Mouse (Mus musculus) 3T3-L1 (cell line): ENCODE data around the gene Chd9.
A peak's percentile ranks its signal among the peaks of the same experiment; 100 is the strongest.

Source experiments
- DNase-seq: peaks from one replicate; pipeline ENCODE4 v3.0.0-alpha.2; 2015; ENCODE audit warnings: low read depth, low spot score

Gene Chd9

GRCm38 (mm10) chr8:90828181-90828986 is at the start of gene Chd9:
TSS of gene Chd9 (plus strand) at chr8:90828352.
- DNase-seq = peak; percentile 96

DNA sequence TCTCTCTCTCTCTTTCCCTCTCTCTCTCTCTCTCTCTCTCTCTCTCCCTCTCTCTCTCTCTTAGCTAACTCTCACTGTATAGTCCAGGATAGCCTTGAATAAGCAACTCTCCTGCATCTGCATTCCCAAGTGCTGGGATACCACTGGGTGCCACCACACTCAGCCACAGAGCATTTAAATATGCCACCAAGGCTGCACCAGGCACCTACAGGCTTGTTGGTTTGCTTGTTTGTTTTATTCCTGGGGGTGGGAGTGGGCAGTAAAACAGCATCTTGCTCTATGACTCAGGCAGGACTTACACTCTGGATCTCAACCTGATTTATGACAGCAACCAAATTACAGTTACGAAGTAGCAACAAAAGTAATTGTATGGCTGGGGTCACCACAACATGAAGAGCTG is 36.5 kb upstream of the Chd9 start:
- DNase-seq = no peak

DNA sequence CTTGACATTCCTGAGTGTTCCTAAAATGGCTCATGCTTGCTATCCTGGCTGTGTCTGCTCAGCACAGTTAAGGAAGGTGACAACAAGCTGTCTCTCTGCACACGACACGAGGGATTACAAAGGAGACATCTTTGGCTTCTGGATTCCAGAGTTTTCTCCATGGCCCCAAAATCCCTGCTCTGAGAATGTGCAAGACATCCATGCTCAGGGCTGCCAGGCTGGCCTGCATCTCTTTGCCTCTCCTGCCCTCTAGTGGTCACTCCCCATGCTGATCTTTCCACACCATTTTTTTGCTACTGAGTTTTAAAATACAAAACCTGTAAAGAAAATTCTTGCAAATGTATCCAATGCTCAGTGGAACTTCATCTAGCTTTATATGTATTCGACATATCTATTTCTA is 34.4 kb upstream of the Chd9 start:
- peak; percentile 91 for DNase-seq

DNA sequence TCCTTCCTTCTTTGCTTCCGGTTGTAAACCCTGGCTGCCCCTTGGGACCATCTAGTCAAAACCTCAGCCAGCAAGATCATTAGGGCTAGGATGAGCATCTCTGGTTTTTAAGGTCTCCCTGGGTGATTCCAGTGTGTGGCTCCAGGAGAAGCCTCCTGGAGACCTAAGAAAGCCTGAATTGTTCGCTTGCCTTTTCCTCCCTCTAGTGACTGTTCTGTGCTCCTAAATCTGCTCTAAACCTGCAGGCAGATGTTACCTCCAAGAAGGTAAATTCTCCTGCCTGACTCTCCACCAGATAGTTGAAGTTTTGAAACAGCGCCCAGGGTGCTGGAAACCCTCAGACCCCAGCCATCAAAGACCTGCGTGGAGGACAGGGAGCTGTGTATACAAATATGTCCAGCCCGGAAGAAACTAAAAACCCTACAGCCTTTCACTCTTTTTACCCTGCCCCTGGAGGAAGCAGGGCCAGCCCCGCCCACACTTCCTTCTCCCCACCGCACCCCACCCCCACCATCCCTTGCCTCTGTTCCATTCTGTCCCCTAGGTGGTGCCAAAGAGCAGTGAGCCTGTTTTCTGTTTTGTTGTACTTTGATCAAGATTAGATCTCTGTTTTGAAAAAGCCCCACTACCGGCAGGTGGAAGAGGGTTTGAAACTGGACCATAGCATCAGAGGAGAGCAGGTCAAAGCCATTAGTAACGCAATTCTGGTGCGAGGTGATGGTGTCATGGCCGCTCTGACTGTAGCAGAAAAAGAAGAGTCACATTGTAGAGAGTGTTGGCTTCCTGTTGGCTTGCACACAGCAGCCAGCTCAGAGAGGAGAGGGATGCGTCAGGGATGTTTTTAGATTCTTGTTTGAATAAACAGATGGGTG is 32.9 kb upstream of the Chd9 start:
- DNase-seq = peak; percentile 87

- no peak for DNase-seq
These were observed 28.7 kb upstream of the Chd9 start for GRCm38 (mm10) chr8:90799473-90799872.

GRCm38 (mm10) chr8:90813602-90814320 is 14.4 kb upstream of the Chd9 start:
- peak; percentile 78 for DNase-seq

DNA sequence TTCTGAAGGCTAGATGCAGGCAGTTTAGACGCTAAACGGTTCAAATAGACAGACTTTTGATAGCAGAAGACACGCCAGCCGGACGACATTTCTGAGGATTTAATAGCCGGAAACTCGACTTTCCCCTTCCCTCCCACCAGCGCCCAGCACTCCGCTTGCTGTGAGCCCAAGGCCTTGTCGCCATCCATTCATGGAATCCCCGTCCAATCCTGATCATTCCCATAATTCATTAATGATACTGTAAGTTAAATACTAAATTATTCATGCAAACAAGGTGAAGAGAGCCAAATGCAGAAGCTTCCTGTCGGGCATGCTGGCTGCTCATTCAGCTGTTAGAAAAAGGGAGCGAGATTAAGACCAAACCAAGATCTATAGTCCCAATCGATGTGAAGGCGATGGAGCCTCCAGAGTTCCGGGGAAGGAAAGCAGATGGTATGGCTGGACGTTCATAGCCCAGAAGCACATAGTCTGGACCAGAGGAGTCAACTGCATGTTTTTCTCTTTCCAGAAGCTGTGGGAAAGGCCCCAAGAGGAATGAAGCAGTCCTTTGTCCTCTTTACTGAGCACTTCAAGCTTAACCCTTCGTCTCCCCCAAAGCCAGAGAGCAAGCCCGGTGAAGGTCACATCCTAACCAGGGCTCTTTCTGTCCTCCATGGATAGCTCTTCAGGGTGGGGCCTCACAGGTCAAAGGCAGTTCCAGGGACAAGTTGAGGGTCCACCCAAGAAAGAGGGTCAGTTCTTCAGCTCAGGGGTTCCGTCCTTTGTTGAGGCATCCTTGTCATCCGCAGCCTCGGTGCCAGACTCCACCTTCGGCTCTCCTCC is 11.9 kb upstream of the Chd9 start:
- DNase-seq = no peak

DNA sequence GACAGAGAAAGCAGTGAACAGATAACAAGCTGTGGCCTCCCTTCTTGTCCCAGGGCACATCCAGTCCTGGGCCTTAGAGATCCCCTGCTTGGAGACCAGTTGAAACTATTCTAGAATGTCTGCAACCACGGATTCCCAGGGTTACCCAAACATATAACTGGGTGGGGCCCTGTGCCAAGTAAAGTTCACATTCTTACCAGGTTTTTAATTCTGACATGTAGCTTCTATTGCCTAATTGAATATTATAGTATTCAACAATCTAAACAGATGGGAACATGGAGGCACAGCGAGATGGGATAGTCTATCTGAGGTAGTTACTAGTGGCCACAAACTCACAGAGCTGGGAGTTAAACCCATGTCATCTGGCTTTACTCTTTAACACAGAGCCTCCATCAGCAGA is 10.9 kb upstream of the Chd9 start, which contains the start of gene Gm19935:
Gene Gm19935 (minus strand): TSS at position 101 of the 400 bp plus-strand sequence.
- no peak for DNase-seq

DNA sequence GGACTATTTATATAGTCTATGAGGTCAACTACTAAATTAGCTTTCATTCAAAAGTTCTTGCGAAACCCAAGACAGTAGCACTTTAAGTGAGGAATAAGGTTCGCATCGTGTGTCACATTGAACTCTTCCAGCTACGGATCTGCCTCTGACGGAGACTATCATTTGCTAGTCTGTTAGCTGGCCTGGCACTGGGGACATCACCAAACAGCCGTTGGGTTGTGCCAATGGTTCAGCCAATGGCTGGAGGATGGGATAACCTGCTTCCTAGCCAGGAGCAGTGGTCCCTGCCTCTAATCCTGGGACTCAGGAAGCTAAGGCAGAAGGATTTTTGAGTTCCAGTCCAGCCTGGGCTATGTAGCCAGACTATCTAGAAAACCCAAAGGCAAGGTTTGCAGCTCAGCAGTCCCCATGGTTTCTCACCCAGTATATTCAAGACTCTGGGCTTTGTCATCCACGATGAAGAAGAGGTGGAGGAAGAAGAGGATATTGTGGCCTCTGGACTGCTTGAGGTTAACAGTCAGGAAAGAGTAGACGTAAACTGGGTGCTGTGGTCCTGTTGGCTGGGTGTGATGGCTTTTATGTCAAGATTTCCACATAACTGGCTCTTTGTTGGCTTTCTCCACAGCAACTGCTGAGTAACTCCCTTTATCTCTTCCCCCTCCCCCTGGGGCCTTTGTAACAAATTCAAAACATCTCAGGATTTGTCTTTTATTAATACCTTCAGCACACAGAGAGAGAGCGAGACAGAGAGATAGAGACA is 8.4 kb upstream of the Chd9 start:
- no peak for DNase-seq

GRCm38 (mm10) chr8:90820321-90820696 is 7.8 kb upstream of the Chd9 start:
- no peak for DNase-seq

GRCm38 (mm10) chr8:90822443-90822842 is 5.7 kb upstream of the Chd9 start:
- peak; percentile 34 for DNase-seq

DNA sequence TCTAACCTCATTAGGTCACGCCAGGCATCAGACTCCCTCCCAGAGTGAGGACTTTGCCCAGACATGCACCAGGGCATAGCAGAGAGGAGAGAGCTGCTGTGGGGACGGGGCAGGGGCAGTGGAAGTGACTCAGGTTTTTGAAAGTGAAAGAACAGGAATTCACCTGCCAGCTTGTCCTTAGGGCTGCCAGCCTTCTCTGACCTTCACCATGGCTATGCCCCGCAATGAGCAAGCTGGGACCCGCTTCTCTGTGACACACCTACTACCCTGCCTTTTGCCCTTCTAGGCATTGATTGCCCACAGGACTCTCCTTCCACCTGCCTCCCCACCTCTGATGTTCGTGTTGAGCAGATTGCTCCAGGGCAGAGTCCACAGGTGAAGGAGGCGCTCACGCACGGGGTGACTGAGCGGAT is 2.7 kb upstream of the Chd9 start:
- DNase-seq = no peak

DNA sequence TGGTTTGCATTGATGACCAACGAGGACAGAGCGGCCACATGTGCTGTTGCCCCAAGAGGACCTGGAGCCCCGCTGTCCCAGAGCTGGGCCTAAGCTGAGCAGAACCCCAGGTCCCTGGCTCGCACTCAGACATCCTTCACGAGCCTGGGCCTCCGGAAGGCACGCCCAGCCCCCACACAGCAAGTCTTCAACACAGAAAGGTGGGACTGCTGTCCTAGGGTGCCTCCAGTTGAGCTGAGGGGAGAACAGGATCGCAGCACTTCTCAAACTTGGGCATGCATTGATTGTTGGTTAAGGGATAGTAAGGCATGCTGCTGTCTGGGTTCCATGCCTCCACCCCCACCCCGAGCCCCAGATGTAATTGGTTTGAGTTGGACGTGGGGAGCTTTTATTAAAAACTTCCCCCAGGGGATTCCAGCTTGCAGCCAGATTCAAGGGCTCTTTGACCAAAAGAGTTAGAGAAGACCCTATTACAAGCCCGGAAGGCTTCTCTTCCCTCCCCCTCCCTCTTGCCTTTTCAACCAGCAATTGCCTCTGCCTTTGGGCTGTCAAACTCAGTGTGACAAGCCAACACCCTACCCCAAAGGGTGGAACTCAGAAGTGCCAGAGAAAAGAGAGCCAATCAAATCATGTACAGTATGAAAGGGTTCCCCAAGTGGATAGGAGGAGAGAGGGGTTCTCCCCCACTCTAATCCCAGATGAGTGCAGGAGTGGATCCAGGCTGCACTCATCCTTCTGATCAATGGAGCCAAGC is 1.0 kb downstream of the Chd9 start:
- DNase-seq = peak; percentile 65

DNA sequence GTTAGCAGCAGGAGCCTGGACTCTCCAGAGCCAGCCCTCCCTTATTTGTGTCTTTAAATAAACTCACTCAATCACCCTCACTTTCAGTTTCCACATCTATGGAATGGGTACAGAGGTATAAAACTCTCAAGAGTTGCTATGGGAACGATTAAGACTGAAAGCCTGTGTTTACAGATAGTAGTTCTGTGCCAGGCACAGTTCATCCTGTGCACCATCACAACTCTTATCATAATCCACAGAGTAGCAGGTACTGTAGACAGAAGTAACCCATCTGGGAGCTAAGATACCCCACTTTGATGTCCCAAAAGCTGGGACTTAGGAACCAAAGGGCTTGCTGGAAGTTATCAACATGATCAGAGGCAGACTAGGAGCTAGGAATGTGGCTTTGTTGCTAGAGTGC is 1.7 kb downstream of the Chd9 start:
- peak; percentile 25 for DNase-seq

GRCm38 (mm10) chr8:90830980-90831379 is 2.8 kb downstream of the Chd9 start:
- no peak for DNase-seq

DNA sequence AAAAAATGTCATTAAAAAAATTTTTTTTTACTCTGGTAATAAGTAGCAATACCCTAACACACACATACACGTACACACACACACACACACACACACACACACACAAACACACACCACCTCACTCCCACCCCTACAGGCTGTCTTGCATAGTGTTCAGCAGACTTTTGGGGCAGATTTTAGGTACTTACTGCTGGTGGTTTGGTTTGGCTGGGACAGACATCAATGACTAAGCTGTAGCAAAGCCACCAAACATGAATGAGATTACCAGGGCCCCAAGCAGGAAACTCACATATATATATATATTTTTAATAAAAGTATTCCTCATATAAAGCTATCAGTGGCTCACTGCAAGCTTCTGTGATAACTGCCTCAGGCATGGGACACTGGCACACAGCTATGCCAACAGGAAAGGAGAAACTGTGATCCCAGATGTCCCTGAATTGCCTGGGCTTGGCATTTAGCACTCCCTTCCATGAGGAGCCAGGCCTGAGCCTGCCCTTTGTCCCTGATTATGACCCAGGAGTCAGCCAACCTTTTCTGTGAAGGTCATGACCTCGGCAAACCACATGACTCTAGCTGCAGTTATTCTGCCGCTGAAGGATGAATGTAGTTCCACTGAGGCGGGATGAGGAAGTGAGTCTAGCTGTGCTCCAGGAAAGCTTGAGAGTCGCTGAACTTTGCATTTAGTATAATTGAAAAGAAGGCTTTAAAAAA is 4.6 kb downstream of the Chd9 start:
- peak; percentile 51 for DNase-seq

GRCm38 (mm10) chr8:90833628-90834320 is 5.6 kb downstream of the Chd9 start:
- DNase-seq = peak; percentile 27

GRCm38 (mm10) chr8:90834321-90834672 is 6.1 kb downstream of the Chd9 start:
- DNase-seq = no peak
